Mouse (Mus musculus) mouse embryonic stem cell (cell line): ENCODE results near the gene Ugt1a5.

Experiments
- in situ Hi-C, 2 experiments: fragments of 300-500 bp; cut with MboI; formaldehyde crosslinking; loops; 1 replicate in 1 of 2; 3 replicates in 1 of 2; pipeline ENCODE4 v1.14.3; 2019 to 2020; ENCODE audit warnings: low sequenced_read_pairs in 2 of 2, low pct_unique_long_range_greater_than_20kb in 1 of 2, mixed read lengths in 1 of 2; ENCODE audit not compliant: unreplicated experiment in 1 of 2

Ugt1a5 gene

DNA sequence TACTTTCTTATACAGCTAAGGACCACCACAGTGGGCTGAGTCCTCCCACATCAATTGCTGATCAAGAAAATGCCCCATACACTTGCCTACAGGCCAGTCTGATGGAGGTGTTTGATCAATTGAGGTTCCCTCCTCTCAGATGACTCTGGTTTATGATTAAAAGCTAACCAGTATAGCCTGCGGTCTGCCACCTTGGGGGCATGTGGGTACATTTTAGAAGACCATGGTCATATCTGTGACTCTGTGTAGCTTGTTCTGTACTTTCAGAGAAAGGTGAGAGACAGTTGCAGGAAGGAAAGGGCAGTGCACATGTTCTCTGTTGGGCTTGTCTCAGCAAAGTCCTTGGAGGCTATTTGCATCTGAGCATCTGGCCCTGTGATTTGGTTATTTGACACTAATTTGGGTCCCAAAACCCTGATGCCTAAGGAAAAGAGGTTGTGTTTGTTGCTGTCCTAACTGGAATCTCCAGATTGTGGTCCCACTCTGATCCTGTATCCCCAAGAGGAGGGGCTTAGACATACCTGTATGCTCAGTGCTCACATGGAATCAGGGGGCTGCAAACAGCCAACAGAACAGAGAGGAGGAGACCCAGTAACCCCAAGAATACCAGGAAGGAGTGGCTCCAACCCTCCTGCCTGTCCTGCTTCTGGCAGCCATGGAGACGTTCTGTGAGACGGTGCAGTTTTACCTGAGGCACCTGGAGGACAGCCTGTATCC, 67.0 kb downstream of the Ugt1a5 start:
- in situ Hi-C loops = no loop called here

DNA sequence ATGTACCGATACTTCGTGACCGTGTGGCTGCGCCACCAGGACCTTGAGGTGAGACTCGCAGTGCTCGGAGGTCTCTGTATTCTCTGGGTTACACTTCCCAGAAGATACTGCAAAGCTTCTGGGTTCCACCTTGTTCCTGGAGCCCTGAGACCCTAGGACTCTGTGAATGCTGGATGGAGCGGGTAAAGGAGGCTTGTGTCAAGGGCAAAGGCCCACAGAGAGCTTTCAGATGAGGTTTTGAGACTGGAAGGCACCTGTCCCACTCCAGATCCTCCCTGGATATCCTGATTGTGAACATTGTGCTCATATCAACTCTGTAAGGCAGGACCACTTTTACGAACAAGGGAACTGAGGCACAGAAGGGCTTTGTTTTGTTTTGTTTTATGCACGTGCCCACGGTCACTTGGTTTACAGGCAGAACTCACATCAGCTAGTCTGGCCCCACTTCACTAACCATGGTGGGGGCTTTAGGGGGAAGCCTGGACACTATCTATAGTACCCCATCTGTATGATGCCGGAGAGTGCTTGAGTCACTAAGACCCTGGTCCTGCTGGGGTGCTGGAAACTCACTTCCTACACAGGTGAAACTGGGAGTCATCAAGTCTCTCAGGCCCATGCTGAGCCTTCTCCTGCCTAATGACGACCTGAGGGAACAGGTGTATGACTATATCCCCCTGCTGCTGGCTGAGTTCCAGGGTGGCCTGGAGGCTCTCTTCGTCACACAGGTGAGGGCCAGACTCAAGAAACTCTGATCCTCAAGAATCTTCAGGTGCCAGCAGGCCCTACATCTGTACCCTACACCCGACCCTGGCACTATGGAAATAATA, 67.8 kb downstream of the Ugt1a5 start:
- in situ Hi-C loops = no loop called here

DNA sequence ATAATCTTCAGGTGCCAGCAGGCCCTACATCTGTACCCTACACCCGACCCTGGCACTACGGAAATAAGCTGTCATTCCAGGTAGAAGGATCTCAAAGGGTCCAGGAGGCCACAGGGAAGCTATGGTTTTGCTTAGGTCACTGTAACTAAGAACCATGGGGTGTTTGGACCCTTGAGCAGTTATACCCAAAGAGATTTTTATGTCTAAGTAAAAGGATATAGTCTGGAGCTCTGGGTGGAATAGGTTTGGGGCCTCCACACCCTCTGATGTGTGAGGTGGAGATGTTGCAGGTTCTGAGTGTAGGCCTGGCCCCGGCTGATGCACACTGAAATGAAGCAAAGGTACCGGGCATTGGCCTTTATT, 68.4 kb downstream of the Ugt1a5 start:
- in situ Hi-C loops = no loop called here

DNA sequence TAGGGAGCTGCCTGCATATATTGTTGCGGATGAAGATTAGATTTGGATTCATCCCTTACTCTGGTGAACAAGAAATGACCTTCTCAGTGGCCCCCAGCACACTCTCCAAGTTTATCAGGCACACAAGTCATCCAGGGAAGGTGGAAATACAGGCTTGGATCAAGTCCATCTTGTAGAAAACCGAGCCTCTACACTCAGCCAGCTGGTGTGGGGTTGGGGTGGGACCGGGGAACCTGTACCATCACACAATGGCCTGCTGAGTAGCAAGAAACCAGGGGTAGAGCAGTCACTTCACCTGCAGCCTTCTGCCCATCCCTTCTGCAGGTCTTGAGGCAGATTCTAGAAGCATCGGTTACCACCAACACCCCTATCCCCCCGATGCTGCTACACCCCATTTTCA, 68.8 kb downstream of the Ugt1a5 start:
- in situ Hi-C loops = no loop called here

DNA sequence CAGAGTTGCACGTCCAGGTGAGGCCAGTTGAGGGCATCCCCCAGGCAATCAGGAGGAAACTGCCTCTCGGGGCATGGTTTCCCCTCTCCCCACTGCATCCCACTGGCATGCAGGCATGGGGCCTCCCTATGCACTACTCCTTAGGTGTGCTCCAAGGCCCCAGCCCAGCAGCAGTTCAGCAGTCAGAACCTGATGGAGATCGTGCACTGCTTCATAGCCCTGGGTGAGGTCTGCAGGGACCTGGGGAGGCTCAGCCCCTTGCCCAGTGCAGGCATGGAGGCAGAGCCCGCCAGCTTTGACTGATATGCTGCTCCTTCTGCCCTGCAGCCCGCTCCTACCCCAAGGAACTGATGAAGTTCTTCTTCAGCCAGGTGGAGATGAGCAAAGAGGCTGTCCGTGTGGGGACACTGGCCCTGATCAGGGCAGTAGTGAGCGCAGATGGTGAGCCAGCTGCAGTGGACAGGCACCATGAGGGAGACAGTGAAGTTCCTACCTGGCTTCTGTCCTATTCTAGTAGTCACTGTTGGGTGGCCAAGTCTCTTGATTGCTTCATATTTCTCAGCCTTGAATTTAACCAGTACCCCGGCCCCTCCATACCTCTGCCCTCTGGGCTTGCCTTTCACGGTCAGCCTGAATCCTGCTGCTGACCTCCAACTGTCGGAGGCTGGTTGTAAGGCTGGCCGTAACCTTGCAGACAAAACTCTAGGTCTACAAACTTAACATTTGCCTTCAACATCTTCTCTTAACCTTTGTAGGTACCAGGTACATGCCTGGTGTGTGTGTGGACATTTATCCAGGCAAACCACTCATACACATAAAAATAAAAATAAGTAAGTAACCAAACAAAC, 69.5 kb downstream of the Ugt1a5 start:
- in situ Hi-C loops = no loop called here

DNA sequence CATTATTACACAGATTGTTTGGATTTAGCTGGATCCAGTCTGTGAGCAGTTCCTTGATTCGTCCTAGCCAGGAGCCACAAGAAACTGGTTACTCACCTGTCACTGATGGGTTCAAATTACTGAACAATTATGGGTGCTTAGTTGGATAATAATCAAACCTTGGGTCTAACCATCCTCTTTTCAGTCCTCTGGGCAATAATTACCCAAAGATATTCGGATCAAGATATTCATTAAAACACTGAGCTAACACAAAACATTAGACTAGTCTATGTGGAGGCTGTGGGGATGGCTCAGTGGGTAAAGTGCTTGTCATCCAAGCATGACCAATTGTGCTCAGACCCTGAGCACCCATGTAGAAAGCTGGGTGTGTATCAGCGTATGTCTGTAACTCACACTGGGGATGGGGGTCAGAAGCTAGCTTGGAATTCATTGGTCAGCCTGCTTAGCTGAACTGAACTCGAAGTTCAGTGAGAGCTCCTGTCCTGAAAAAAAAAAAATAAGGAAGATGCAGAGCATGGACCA, 70.1 kb downstream of the Ugt1a5 start:
- in situ Hi-C loops = no loop called here

DNA sequence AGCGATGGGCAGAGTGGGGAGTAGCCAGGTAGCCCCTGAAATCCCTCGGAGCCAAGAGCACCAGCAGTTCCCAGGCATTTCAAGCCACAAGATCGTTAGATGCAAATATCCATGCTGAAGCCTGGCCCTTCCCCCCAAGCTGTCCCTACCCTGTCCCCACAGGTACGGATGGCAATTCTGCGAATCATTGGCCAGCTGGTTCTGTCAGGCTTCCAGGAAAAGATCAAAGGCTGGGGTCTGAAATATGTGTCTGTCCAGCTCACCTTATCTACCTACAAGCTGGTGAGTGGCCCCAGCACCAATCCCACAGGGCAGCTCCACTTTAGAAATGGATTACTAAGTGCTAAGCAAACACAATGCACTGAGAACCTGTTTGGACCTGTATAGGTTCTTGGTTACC, 71.5 kb downstream of the Ugt1a5 start:
- in situ Hi-C loops = no loop called here

DNA sequence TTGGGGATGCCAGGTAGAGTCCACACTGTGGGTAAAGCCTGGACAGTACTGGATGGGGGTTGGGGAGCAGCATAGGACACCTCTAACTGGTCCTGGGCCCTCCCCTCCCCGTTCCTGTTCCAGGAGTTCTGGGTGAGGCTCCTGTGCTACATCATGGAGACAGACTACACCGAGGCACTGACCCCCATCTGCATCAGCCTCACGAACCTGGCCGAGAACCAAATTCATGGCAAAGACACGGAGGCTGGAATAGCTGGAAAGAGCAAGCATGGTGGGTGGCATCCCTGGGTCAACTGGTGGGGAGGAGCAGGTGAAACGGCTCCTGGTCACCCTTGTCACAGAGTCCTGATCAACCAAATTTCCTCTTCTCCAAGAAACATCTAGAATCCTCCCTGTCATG, 73.0 kb downstream of the Ugt1a5 start:
- in situ Hi-C loops = no loop called here

DNA sequence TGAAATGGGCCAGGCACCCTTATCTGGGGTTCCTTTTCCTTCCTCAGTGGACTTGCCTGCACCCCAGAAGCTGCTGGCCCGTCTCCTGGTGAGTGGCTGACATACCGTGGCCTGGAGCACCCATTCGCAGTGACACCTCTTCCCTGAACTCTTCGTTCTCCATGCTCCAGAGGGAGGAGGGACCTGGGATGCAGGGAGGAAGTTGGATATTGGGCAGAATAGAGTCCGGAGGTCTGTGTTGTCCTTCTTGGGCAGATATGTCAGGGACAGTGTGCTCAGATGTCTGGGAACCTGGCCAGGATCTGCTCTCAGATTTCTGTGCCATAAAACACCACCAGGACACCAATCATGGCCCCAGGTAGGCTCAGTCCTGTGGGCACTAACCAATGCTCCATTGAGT, 74.3 kb downstream of the Ugt1a5 start:
- in situ Hi-C loops = no loop called here

DNA sequence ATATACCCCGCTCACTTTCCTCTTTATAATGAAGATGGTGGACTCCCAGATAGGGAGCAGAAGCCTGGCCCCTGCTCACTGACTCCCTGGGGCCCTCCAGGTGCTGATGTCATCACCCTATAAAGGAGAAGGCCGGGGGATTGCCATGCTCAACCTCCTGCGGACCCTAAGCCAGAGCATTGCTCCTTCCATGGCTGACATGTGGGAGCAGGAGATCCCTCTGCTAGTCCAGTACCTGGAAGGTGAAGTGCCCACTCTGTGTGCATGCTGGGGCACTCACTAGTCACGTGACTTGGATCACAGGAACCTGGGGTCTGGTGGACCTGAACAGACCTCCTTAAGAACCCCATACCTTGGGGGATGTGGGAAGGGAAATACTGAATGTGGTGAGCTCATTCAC, 74.8 kb downstream of the Ugt1a5 start:
- in situ Hi-C loops = no loop called here

DNA sequence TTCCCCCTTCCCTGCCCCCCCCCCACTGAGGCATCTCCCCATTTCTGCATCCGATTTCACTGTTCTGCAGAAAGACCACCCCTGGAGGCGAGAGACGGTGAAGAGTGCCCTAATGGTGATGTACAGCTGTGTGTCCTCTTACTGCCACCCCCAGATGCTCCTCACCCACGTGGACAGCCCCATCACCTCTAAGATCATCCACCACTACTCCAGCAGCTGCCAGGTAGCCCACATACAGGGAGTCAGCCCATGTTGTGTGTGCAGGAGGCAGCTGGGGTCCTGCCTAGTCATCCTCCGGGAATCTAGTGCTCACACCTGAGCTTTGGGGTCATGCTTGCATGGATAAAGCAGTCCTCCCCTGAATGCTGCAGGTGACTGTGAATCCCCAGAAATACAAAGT, 78.0 kb downstream of the Ugt1a5 start:
- in situ Hi-C loops = no loop called here

DNA sequence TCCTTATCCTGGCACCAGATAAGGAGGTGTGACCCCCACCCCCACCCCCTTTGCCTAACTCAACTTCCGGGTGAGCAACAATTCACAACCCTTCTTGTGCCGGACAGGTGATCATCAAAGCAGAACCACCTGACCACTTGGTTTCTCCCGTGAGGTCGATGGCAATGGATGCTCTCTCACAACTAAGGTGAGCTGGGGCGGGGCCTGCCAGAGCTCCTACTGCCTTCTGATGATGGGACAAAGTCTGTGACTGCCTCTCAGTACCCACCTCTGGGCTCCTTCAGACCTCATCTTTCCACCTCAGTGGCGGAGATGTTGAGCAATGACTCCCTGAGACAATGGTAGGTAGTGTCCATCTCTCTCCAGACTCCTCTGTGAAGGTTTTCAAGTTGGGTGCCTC, 80.1 kb downstream of the Ugt1a5 start:
- in situ Hi-C loops = no loop called here

DNA sequence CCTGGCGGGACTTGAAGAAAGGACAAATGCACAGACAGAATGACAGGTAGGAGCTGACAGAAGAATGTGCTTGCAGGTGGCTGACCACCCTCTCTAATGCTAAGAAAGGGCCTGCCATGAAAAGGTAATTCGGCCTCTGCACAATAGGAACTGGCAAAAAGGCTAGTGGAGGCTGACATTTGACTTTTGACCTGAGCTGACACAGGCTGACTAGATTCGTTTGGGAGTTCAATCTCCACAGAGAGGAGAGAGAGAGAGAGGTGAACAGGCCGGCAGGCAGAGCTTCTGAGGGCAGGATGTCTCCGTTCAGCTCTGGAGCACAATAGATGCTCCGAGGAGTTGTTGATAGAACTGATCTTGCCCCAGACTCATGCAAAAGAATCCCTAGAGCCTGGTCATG, 80.6 kb downstream of the Ugt1a5 start:
- in situ Hi-C loops = no loop called here

DNA sequence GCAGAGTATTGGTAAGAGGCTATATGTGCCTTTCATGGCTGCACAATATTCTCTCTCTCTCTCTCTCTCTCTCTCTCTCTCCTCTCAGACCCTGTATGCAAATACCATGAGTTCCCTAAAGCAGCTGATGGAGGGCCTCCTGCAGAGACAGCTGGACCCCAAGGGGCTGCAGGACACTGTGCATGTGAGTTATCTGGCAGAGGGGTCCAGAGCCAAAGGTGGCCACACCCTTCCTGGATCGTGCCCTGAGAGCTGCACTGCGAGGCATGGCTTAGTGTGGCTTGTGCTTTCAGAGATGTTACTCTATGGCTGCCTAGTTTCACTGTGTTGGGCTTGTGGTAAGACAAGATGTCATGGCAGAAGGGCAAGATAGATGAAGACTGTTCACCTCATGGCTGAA, 81.8 kb downstream of the Ugt1a5 start:
- in situ Hi-C loops = no loop called here

DNA sequence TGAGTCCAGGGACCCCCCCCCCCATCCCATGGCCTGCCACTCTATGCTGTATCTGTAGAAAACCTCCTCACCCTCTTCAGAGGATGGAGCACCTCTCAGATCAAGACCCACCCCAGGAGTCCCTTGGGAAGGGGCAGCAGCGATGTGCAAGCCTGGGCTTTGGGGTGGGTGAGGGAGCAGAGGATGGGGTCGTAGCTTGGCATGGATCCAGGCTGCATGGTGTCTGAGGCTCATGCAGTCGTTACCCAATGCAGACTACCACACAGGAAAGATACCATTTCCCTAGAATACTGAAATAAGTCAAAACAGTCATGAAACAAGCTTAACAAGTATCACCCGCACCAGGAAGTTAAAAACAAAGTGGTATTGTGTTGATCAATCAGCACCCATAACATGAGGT, 82.8 kb downstream of the Ugt1a5 start:
- in situ Hi-C loops = no loop called here

DNA sequence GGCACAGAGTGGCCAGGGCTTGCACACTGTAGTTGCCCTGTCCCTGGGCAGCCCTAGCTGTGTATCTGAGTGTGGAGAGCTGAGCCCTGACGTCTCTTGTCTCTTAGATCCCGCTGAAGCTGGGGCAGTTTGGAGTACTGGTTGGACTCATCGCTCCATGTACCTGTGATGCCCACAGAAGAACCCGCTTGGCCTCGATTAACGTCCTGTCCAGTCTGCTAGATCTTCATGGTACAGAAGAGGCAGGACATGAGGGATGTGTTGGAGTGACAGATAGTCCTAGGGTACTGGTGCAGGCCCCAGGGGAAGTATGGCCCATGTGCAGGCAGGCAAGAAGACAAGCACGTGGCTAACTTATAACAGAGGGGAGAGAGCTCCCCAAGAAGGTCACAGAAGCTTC, 83.8 kb downstream of the Ugt1a5 start:
- in situ Hi-C loops = no loop called here

DNA sequence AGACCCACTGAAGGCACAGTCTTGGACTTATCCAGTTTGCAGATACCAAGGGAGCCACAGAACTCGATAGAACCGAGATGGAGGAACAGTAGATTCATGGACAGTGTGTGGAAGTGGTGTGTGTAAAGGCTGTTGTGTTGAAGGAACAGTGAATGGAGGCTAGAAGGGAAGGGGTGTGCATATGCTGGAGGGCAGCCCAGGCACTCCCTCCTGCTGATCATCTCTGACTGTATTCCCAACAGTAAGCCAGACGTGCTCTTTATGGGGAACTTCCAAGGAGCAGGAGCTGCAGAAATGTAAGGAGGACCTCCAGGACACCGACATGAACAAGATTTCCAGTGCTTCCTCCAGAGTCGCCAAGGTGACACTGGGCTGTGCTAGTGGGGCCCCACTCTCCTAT, 84.2 kb downstream of the Ugt1a5 start:
- in situ Hi-C loops = no loop called here

DNA sequence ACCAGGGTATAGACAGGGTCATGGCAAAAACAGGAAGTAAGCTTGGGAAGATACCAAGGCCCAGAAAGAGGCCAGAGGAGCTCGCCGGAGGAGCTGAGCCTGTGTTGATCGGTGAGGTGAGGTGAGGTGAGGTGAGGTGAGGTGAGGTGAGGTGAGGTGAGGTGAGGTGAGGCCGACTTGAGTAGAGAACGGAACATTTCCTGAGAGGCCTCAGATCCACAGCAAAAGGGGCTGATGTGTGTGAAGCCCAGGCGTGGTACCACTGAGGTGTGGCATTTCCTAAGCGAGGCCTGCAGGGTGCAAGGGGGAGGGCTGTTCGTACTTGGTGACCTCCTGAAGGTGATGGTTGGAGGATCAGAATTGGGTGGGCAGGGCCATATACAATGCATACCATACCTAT, 87.3 kb downstream of the Ugt1a5 start:
- in situ Hi-C loops = no loop called here

DNA sequence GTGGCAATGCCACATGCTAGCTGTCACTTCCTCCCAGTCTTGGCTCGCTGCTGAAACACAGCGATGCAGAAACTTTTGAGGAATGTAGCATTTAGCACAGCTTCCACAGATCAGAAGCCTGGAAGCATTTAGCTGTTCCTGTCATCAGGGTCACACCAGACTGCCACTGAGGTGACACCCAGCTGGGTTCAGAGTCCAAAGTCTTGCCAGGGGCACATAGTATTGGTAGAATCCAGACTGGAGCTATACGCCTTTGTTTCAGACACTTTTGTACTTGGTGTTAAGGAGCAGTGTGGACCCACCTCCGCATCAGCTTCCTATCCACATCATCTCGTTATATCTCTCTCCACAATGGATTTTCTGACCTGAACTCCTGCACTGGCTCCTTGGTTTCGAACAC, 87.7 kb downstream of the Ugt1a5 start:
- in situ Hi-C loops = no loop called here
